Mouse (Mus musculus) spleen, postnatal 10 days (tissue): ENCODE results near the gene Plg.

Source experiments
- DNase-seq, 2 experiments: peaks; one replicate each; pipeline ENCODE4 v3.0.0; 2021 to 2022; ENCODE audit warnings: low spot score in 2 of 2

The Plg gene

DNA sequence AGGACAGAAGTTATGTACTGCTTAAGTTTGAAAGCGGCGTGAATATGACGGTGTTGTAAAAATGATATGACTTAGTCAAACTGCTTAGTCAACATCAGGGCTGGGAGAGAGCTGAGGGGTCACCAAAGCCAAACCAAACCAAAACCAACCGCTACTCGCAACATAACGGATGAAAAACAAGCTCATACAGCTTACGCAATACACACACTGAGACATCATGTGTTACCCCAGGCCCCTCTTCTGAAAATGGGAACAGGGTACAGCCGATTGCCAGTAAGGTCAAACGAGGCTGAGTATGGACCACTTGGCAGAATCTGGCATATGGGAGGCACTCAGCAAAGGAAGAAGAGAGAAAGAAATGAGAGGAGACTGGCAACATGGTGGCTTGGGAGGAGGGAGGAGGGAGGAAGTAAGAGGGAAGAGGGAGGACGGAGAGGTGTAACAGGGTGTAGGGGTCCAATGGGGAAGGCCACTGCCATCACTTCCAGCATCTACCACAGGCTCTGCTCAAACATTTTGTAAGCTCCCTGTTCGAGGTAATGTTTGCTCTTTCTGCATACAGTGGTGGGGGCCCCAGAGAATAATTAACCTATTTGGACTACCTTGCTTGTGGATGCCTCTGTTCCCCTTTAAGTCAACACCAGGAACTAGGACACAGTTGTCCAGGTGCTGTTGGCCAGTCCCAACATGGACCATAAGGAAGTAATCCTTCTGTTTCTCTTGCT is at the start of gene Plg:
TSS of gene Plg (plus strand) at position 628 of the 725 bp plus-strand sequence.
- DNase-seq = no peak

- DNase-seq = no peak
Observed at GRCm38 (mm10) chr17:12335115-12335514, 43.3 kb upstream of the Plg start.

DNA sequence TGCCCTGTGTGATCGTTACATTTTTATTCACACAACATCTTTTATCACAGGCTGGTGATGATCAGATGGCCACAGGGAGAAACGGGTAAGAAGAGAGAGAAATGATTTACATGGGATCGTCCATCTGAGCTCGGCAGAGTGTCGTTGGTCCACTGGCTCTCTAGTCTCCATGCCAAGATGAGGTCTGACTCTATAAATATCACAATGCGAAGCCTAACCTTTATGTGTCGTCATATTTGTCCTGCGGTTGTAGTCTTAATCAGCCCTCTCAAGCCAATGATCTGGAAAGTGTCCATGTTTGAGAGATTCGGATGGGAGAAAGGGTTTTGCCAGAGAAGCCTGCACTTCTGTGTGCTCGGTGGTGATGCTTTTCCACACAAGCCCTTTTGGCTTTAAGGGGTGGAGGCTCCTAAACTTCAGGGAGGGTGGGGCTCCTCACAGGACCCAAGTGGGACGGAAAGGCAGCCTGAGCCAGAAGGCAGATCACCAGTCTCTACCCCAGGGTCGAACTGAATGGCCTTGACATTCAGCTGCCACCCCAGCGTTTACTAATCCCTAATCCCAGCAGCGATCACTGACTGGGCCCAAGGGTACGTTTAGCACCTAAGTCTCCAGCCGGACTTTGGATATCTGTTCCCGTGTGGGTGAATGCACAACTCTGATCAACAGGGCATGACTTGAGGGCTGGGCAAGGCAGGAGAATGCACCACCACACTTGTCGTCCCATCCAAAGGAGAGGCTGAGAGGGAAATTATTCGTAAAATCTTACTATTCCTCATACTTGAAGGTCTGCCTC is 42.1 kb upstream of the Plg start:
- DNase-seq = no peak

GRCm38 (mm10) chr17:12337156-12337555 is 41.3 kb upstream of the Plg start:
- DNase-seq = no peak

GRCm38 (mm10) chr17:12343702-12344376 is 34.6 kb upstream of the Plg start:
- no peak for DNase-seq

DNA sequence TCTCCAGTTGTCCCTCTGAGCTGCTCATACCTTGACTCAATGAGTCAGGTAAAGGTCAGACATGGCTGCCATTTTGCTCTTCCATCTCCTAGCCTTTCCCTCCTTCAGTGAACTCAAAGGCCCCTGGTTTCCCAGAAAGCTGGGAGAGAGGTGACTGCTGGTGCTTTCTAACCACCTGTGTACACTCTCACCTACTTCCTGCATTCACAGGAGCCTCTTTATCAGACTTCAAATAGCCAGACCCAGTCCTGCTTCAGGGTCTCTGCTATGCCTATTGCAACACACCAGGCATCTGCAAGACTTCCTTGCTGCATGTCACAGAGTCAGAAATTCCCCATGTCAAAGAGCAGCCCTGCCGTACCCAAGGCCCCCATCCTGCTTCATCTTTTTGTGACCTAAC is 30.9 kb upstream of the Plg start:
- DNase-seq = no peak

- no peak for DNase-seq
Observed at GRCm38 (mm10) chr17:12351564-12351963, 26.8 kb upstream of the Plg start.

- no peak for DNase-seq
Observed at GRCm38 (mm10) chr17:12352781-12353180, 25.6 kb upstream of the Plg start.

DNA sequence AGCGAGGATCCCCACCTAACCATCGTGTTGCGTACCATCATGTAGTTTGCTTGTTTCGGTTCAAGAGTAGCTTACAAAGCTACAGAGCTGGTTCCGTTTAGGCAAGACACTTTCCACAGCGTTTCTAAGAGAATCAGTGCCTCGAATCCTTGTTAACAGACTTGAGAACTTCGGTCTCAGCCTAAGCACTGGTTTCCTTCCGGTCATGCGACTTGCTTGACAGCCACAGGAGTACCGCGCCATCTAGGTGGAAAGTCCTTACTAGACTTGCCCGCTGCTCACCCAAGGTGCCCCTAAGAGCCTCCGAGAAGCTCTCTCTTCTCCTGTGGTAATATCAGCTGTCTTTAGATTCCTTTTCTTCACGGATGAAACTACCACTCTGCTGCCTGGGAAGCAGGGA is 18.5 kb upstream of the Plg start:
- no peak for DNase-seq

- no peak for DNase-seq
Observed at GRCm38 (mm10) chr17:12363601-12364425, 14.6 kb upstream of the Plg start.

DNA sequence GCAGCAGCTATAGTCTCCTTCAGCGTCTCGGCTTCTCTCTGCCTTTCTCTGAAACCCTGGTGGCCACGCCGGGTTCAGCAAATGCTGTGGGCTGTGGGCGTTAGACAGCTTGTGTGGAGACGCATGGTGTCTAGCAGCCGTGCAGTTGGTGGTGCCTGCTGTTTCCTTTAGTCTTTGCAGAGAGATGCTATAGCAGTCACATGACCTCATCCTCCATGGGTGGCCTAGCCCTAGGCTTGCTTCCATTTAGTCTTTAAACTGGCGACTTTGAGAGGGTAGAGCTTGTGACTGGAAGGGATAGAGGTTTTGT is 14.0 kb upstream of the Plg start:
- peak in 1 of 2 experiments; percentile 15 for DNase-seq

GRCm38 (mm10) chr17:12367373-12367930 is 11.0 kb upstream of the Plg start:
- peak; percentile 8 to 63 for DNase-seq

DNA sequence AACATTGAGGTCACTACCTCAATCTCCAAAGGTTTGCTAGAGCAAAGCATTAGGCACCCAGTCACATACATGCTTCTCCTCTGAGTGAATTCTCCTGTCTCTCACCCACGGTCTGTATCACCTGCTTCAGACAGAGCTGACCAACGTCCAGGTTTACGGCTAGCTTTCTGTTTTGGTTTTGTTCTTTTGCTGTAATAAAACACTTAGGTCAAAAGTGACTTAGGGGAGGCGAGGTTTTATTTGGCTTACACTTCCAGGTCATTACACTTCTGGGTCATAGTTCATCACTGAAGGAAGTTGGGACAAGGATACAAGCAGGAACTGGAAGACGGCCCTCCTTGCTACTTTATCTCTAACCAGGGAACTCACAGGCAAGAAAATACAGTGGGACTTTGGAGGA is 9.0 kb upstream of the Plg start:
- DNase-seq = no peak

DNA sequence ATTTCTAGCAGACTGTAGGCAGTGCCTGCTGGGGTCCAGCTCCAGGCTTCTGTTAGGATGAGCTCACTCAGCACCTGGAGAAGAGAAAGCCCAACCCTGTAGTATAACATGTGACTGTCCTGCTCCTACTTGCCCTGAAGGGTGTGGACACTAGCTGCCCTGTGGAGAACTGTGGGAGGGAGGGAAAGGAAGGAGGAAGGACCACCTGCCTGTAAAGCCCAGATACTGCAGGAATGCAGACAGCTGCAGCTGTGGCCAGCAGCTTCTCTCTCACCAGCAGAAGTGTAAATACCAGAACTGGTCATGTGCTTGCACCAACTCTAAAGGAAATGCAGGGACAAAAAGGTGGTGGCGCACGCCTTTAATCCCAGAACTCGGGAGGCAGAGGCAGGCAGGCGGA is 8.1 kb upstream of the Plg start:
- no peak for DNase-seq

DNA sequence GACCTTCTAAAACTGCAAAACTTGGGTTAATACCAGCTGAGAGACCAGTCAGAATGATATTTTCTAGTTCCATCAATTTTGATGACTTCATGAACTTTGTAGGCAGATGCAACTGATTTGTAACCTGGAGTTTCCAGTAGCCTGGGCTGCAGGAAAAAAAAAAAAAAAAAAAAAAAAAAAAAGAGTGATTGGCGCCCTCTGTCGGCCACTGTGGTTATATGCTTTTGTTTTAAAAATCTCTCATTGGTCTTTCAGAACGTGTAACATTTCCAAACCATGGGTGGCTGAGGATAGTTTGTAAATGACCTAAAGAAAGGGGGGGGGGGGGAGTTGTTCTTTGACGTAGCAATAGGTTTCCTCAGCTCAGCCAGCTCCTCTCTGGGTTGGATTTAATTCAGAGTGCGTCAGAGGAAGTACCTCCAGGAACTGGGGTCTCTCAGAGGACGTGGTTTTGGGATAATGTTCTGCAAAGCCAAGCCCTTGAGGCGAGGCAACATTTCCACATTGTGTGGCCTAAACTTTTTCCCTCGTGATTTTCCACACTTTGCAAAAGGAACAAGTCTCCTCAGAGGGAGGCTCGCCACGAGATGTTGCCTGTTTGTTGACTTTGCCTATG is 7.0 kb upstream of the Plg start:
- peak; percentile 19 to 62 for DNase-seq

- DNase-seq = peak; percentile 64 to 87
Observed at GRCm38 (mm10) chr17:12372021-12372420, 6.4 kb upstream of the Plg start.

- no peak for DNase-seq
Observed at GRCm38 (mm10) chr17:12373601-12374144, 4.7 kb upstream of the Plg start.

- no peak for DNase-seq
Observed at GRCm38 (mm10) chr17:12380287-12380686, 1.9 kb downstream of the Plg start.

- no peak for DNase-seq
Observed at GRCm38 (mm10) chr17:12381579-12381978, 3.2 kb downstream of the Plg start.

DNA sequence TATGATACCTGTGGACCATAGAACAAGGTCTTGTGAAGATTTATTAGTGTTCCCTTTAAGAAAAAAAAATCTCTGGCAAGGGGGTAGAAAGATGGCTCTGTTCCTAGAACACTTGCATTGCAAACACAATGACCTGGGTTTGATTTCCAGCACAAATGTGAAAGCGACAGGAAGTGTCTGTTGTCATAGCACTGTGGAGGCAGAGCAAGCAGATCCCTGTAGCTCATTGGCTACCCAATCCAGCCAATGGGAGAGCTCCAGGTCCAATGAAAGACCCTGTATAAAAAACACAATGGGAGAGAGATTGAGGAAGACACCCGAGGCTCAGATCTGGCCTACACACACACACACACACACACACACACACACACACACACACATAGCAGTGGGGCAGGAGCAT is 4.1 kb downstream of the Plg start:
- no peak for DNase-seq
